ENCODE assay signal across 18 mouse cellular contexts in genomic region chr10:4625300-4625699, GRCm38 (mm10). TPM values are rescaled to one million over a fixed set of nuclear protein-coding genes. Genes with fewer than 3 reads are reported as not detected.
A peak's percentile ranks its signal among the peaks of the same experiment; 100 is the strongest.
DNase-seq lines count a peak whose midpoint lies in the region; ATAC-seq and TF ChIP-seq lines count a peak whose summit lies in the region.
"Had no signal": no experiment of that assay in that cellular context is flagged by ENCODE, and none has a peak within 500 bp of the region (broad histone marks: within the 10 kb centered on the region; RNA-seq: fewer than 3 reads in every experiment).

No protein-coding gene starts in this region.

- H3K27me3 ChIP-seq in kidney, adult 2 months (replicated peaks; ENCODE audit: control insufficient read depth, insufficient read depth, low read length): no peaks in the 10 kb centered on the region
- H3K27me3 ChIP-seq in lung, embryonic 16.5 days (ENCODE audit: control insufficient read depth, insufficient read depth, low read depth, low read length): no peaks in the 10 kb centered on the region
- no peaks in the 10 kb centered on the region for H3K27me3 ChIP-seq in limb, embryonic 10.5 days (ENCODE audit: low read depth, poor library complexity, severe bottlenecking)
- no peaks in the 10 kb centered on the region for H3K27me3 ChIP-seq in liver, postnatal 0 days (ENCODE audit: insufficient read depth, low read length)
- H3K27me3 ChIP-seq: forebrain, embryonic 13.5 days had no signal

- no peak for TF ChIP-seq EP300 in liver, postnatal 0 days (IDR thresholded peaks at IDR 0.05; ENCODE audit: low read depth)

- TF ChIP-seq CTCF in kidney, adult 2 months (conservative IDR thresholded peaks at IDR 0.05; ENCODE audit: insufficient read depth, insufficient read length, low read depth, low read length): no peak
- no peak for TF ChIP-seq CTCF in liver, postnatal 0 days (IDR thresholded peaks at IDR 0.05; ENCODE audit: low read depth)

- peak overlapping the region; percentile 50; the same call in 1 of the 2 replicates for H3K27ac ChIP-seq in kidney, adult 2 months (ENCODE audit: insufficient read depth, low read depth, low read length)
- H3K27ac ChIP-seq in lung, embryonic 16.5 days (ENCODE audit: low read length): no peak overlapping the region
- no peak overlapping the region for H3K27ac ChIP-seq in limb, embryonic 10.5 days
- peak overlapping the region; percentile 75 for H3K27ac ChIP-seq in liver, postnatal 0 days (ENCODE audit: low read depth)
- H3K27ac ChIP-seq: embryonic facial prominence, embryonic 10.5 days; forebrain, embryonic 13.5 days; heart, adult 2 months; hindbrain, embryonic 10.5 days had no signal

- H3K4me1 ChIP-seq in kidney, adult 2 months (ENCODE audit: control insufficient read depth, insufficient read depth, low read length): peaks cover 4% of the 10 kb centered on the region; the same call in 1 of the 2 replicates
- H3K4me1 ChIP-seq in lung, embryonic 16.5 days (replicated peaks; ENCODE audit: control insufficient read depth, insufficient read depth, low read length): no peaks in the 10 kb centered on the region
- peaks cover 7% of the 10 kb centered on the region; the same call in 1 of the 2 replicates for H3K4me1 ChIP-seq in limb, embryonic 10.5 days
- peaks cover 3% of the 10 kb centered on the region; the same call in 1 of the 2 replicates for H3K4me1 ChIP-seq in liver, postnatal 0 days (ENCODE audit: insufficient read depth)
- H3K4me1 ChIP-seq: embryonic facial prominence, embryonic 10.5 days; forebrain, embryonic 13.5 days; hindbrain, embryonic 10.5 days had no signal

- peak; percentile 17 for DNase-seq in kidney, adult 2 months
- no peak for DNase-seq in kidney, adult 18-20 months
- no peak for DNase-seq in lung, postnatal 14 days
- DNase-seq in limb, embryonic 10.5 days (ENCODE audit: low spot score): peak; percentile 17
- peak; percentile 65 for DNase-seq in liver, postnatal 0 days
- DNase-seq: adrenal gland, adult 2 months; adrenal gland, postnatal 25 days; cerebellum, adult 18-20 months; cerebellum, postnatal 10 days; forebrain, postnatal 0 days; gastrocnemius, postnatal 14 days; heart, adult 2 months had no signal

- WGBS in kidney, adult 2 months: 70% methylated on average over 6 of the region's 6 CpGs
- 52% methylated on average over 6 of the region's 6 CpGs for WGBS in lung, embryonic 16.5 days
- WGBS in limb, embryonic 10.5 days: 77% methylated on average over 6 of the region's 6 CpGs
- 59% methylated on average over 6 of the region's 6 CpGs for WGBS in liver, postnatal 0 days (ENCODE audit: insufficient replicate concordance)

- no peak overlapping the region for H3K4me2 ChIP-seq in lung, embryonic 16.5 days (ENCODE audit: low read depth, low read length)
- no peak overlapping the region for H3K4me2 ChIP-seq in liver, postnatal 0 days (ENCODE audit: low read depth, low read length)
- H3K4me2 ChIP-seq: forebrain, embryonic 13.5 days; heart, embryonic 11.5 days had no signal

- ATAC-seq in lung, embryonic 16.5 days (ENCODE audit: low read depth): 0 out of 2 replicates have a peak, but pooled peaks have one; percentile 15
- peak; percentile 94 for ATAC-seq in liver, postnatal 0 days
- no peak for ATAC-seq in CD4-positive, CD25-positive, alpha-beta regulatory T cell, adult 4 months
- ATAC-seq: forebrain, embryonic 13.5 days; forebrain, postnatal 0 days had no signal

- TF ChIP-seq POLR2A in kidney, adult 2 months (IDR thresholded peaks at IDR 0.05; ENCODE audit: low read depth, low read length): no peak

- no peak overlapping the region for H3K9ac ChIP-seq in lung, embryonic 16.5 days (ENCODE audit: low read length)
- no peak overlapping the region for H3K9ac ChIP-seq in liver, postnatal 0 days (replicated peaks)
- H3K9ac ChIP-seq: forebrain, embryonic 13.5 days; forebrain, postnatal 0 days had no signal

- H3K9me3 ChIP-seq in lung, embryonic 16.5 days (ENCODE audit: control insufficient read depth, low read length): no peaks in the 10 kb centered on the region
- no peaks in the 10 kb centered on the region for H3K9me3 ChIP-seq in limb, embryonic 10.5 days (replicated peaks)
- no peaks in the 10 kb centered on the region for H3K9me3 ChIP-seq in liver, postnatal 0 days (ENCODE audit: low read length)
- H3K9me3 ChIP-seq: embryonic facial prominence, embryonic 10.5 days; forebrain, embryonic 13.5 days; hindbrain, embryonic 10.5 days had no signal

- H3K36me3 ChIP-seq in kidney, adult 2 months (ENCODE audit: control insufficient read depth, insufficient read depth, low read length): no peaks in the 10 kb centered on the region
- no peaks in the 10 kb centered on the region for H3K36me3 ChIP-seq in lung, embryonic 16.5 days (ENCODE audit: control insufficient read depth, insufficient read depth, low read length)
- no peaks in the 10 kb centered on the region for H3K36me3 ChIP-seq in limb, embryonic 10.5 days
- no peaks in the 10 kb centered on the region for H3K36me3 ChIP-seq in liver, postnatal 0 days (replicated peaks; ENCODE audit: insufficient read depth, low read length)
- H3K36me3 ChIP-seq: embryonic facial prominence, embryonic 10.5 days; hindbrain, embryonic 10.5 days had no signal

- H3K4me3 ChIP-seq in kidney, adult 2 months (ENCODE audit: insufficient read depth, low read depth, low read length): no peak overlapping the region
- no peak overlapping the region for H3K4me3 ChIP-seq in lung, embryonic 16.5 days (ENCODE audit: low read length)
- no peak overlapping the region for H3K4me3 ChIP-seq in limb, embryonic 10.5 days
- H3K4me3 ChIP-seq in liver, postnatal 0 days (ENCODE audit: low read depth, low read length): no peak overlapping the region
- H3K4me3 ChIP-seq: embryonic facial prominence, embryonic 10.5 days; forebrain, embryonic 13.5 days; heart, adult 2 months; hindbrain, embryonic 10.5 days had no signal

RNA-seq across cellular contexts. Expression of gene Esr1, which starts 13.9 kb away (rescaled TPM):
- 5.1 and 6.4 TPM in 2 replicates for polyA plus RNA-seq in kidney, adult 2 months (2012; rRNA removed)
- 0.36 and 0.54 TPM in 2 replicates for polyA plus RNA-seq in lung, embryonic 16.5 days (2015; fragmentation: Nextera tagmentation; extraction: Ambion mirVana)
- polyA plus RNA-seq in limb, embryonic 10.5 days (2016; fragmentation: Nextera tagmentation; extraction: Ambion mirVana): 0.18 and 0.24 TPM in 2 replicates
- 1.0 and 1.4 TPM in 2 replicates for polyA plus RNA-seq in liver, postnatal 0 days (2015; fragmentation: Nextera tagmentation; extraction: Ambion mirVana)
- 1 to 10 TPM; 1.2 to 1.9 TPM for polyA plus RNA-seq in CD4-positive, CD25-positive, alpha-beta regulatory T cell, adult 4 months (2017; shearing (Covaris generic))
- polyA plus RNA-seq: forebrain, embryonic 13.5 days had no signal

Comparison
In these comparisons a context has a peak if more than half of its experiments do, and no peak if none do; other contexts are left out.
1. DNase-seq: peak in kidney, adult 2 months (single experiment), limb, embryonic 10.5 days (single experiment) and liver, postnatal 0 days (single experiment); none in kidney, adult 18-20 months (single experiment) and lung, postnatal 14 days (single experiment).
2. H3K27ac ChIP-seq: peak in kidney, adult 2 months (single experiment) and liver, postnatal 0 days (single experiment); none in lung, embryonic 16.5 days (single experiment) and limb, embryonic 10.5 days (single experiment).